In genomic region chr17:86800535-86800934, GRCm38 (mm10) we compare ENCODE assay signal across 9 mouse cellular contexts. TPM values are rescaled to one million over a fixed set of nuclear protein-coding genes. Genes with fewer than 3 reads are reported as not detected.
DNase-seq lines count a peak whose midpoint lies in the region; ATAC-seq and TF ChIP-seq lines count a peak whose summit lies in the region.
"Had no signal": no experiment of that assay in that cellular context is flagged by ENCODE, and none has a peak within 500 bp of the region (broad histone marks: within the 10 kb centered on the region; RNA-seq: fewer than 3 reads in every experiment).

No protein-coding gene starts in this region.

- ATAC-seq in lung, embryonic 14.5 days (ENCODE audit: insufficient read depth): no peak

- TF ChIP-seq POLR2A in thymus, adult 2 months (IDR thresholded peaks at IDR 0.05; ENCODE audit: control insufficient read depth, extremely low read depth, insufficient read depth, low read length, poor library complexity): no peak

- H3K4me1 ChIP-seq in thymus, adult 2 months (replicated peaks; ENCODE audit: control insufficient read depth, insufficient read depth, low read length): peaks cover 38% of the 10 kb centered on the region
- peaks cover 7% of the 10 kb centered on the region; the same call in 1 of the 2 replicates for H3K4me1 ChIP-seq in lung, embryonic 14.5 days (ENCODE audit: insufficient read depth)

- WGBS in thymus, adult 2 months: 48% methylated on average over 12 of the region's 12 CpGs
- 65% methylated on average over 12 of the region's 12 CpGs for WGBS in lung, embryonic 14.5 days

- no peak overlapping the region for H3K9ac ChIP-seq in lung, embryonic 14.5 days
- H3K9ac ChIP-seq: liver, embryonic 13.5 days had no signal

- H3K27ac ChIP-seq in thymus, adult 2 months (ENCODE audit: control insufficient read depth, insufficient read depth, low read length): peak overlapping the region; percentile 69; the same call in 1 of the 2 replicates
- H3K27ac ChIP-seq in lung, embryonic 14.5 days (ENCODE audit: low read depth): peak overlapping the region; percentile 54
- H3K27ac ChIP-seq: liver, embryonic 13.5 days had no signal

- H3K4me2 ChIP-seq in lung, embryonic 14.5 days: no peak overlapping the region
- H3K4me2 ChIP-seq: liver, embryonic 13.5 days had no signal

- H3K4me3 ChIP-seq in thymus, adult 2 months (ENCODE audit: control insufficient read depth, insufficient read depth, low read length): no peak overlapping the region
- no peak overlapping the region for H3K4me3 ChIP-seq in lung, embryonic 14.5 days (ENCODE audit: low read depth, low read length)
- H3K4me3 ChIP-seq: liver, embryonic 13.5 days had no signal

- no peaks in the 10 kb centered on the region for H3K9me3 ChIP-seq in lung, embryonic 14.5 days (ENCODE audit: low read depth, low read length)
- H3K9me3 ChIP-seq: liver, embryonic 13.5 days had no signal

- TF ChIP-seq CTCF in thymus, adult 2 months (IDR thresholded peaks at IDR 0.05; ENCODE audit: borderline replicate concordance, control insufficient read depth, extremely low read depth, insufficient read depth, low read length, poor library complexity): no peak
- no peak for TF ChIP-seq CTCF in lung, embryonic 14.5 days (IDR thresholded peaks at IDR 0.05; ENCODE audit: low read depth)

- intact Hi-C loops in heart, postnatal 25 days (cut with DNase I): loop anchor here (1.0 to 10.0 kb wide), 4 partner anchors 31 to 636 kb away; partner anchors contain the start of gene Prkce

- H3K27me3 ChIP-seq in thymus, adult 2 months (ENCODE audit: control insufficient read depth, insufficient read depth, low read length): no peaks in the 10 kb centered on the region
- H3K27me3 ChIP-seq in lung, embryonic 14.5 days (ENCODE audit: insufficient read depth, low read length): no peaks in the 10 kb centered on the region
- H3K27me3 ChIP-seq: liver, embryonic 13.5 days had no signal

- peak; percentile 48 to 79 for DNase-seq in heart, adult 18-20 months
- no peak for DNase-seq in heart, postnatal 25 days (ENCODE audit: low spot score)
- peak; percentile 23 for DNase-seq in thymus, adult 2 months
- no peak for DNase-seq in thymus, postnatal 0 days (ENCODE audit: low spot score)
- DNase-seq in lung, embryonic 14.5 days: peak; percentile 51
- DNase-seq in urinary bladder, postnatal 14 days (ENCODE audit: low spot score): no peak
- DNase-seq in cerebellum, adult 8-10 months: no peak
- no peak for DNase-seq in embryo, embryonic 11 days
- DNase-seq: liver, embryonic 13.5 days had no signal

- no peaks in the 10 kb centered on the region for H3K36me3 ChIP-seq in thymus, adult 2 months (ENCODE audit: control insufficient read depth, insufficient read depth, low read length)
- no peaks in the 10 kb centered on the region for H3K36me3 ChIP-seq in lung, embryonic 14.5 days (ENCODE audit: insufficient read depth)
- H3K36me3 ChIP-seq: liver, embryonic 13.5 days had no signal

RNA-seq across cellular contexts. Expression of gene Epas1, which starts 47.0 kb away (rescaled TPM):
- total RNA-seq in heart, adult 18-20 months (2021): 100 to 1,000 TPM; 248 to 259 TPM
- total RNA-seq in heart, postnatal 25 days (2021): 100 to 1,000 TPM; 235 to 266 TPM
- 16.6 and 18.9 TPM in 2 replicates for polyA plus RNA-seq in thymus, adult 2 months (2012; rRNA removed)
- polyA plus RNA-seq in thymus, postnatal 0 days (2015; fragmentation: Nextera tagmentation; extraction: Ambion mirVana): 1.6 and 2.4 TPM in 2 replicates
- polyA plus RNA-seq in lung, embryonic 14.5 days (2014; fragmentation: Nextera tagmentation; extraction: Ambion mirVana): 13.2 and 15.7 TPM in 2 replicates

Comparison
In these comparisons a context has a peak if more than half of its experiments do, and no peak if none do; other contexts are left out.
1. DNase-seq: peak in heart, adult 18-20 months (2 of 2), thymus, adult 2 months (single experiment) and lung, embryonic 14.5 days (single experiment); none in heart, postnatal 25 days (single experiment), thymus, postnatal 0 days (single experiment), urinary bladder, postnatal 14 days (single experiment), cerebellum, adult 8-10 months (single experiment) and embryo, embryonic 11 days (single experiment).